Mouse (Mus musculus): ENCODE results near the gene Fam183b. TPM values are rescaled to one million over a fixed set of nuclear protein-coding genes. Genes with fewer than 3 reads are reported as not detected.
"Not testable (repeated sequence)": the region's sequence is repeated elsewhere in the genome, so short reads cannot be mapped to it uniquely, and the experiment has no call there.

Gene Fam183b
- polyA plus RNA-seq (2015; fragmentation: Nextera tagmentation; extraction: Ambion mirVana) = 0.31 and 0.37 TPM in 2 replicates

- H3K27me3 ChIP-seq (ENCODE audit: insufficient read depth, low read length) = no peaks in the 10 kb centered on the region
- no peak for TF ChIP-seq CTCF (IDR thresholded peaks at IDR 0.05; ENCODE audit: low read depth)
- H3K4me1 ChIP-seq (replicated peaks; ENCODE audit: insufficient read depth, low read length) = no peaks in the 10 kb centered on the region
- H3K4me2 ChIP-seq (ENCODE audit: low read length) = no peak within 1 kb of the TSS
- ATAC-seq (replicated peaks; ENCODE audit: low FRiP score, low read depth) (no peak), DNase-seq (ENCODE audit: low spot score) (peak; percentile 5)
- H3K4me3 ChIP-seq (replicated peaks; ENCODE audit: low read depth, low read length) = no peak within 1 kb of the TSS
- WGBS = 35% methylated on average over 14 of the region's 14 CpGs
- no peak within 1 kb of the TSS for H3K27ac ChIP-seq
- no peaks in the 10 kb centered on the region for H3K36me3 ChIP-seq (ENCODE audit: insufficient read depth, low read length)
- no peaks in the 10 kb centered on the region for H3K9me3 ChIP-seq (replicated peaks; ENCODE audit: low read length)
- no peak within 1 kb of the TSS for H3K9ac ChIP-seq (ENCODE audit: low read depth, low read length)
Measured at GRCm38 (mm10) chr11:58801558-58802228, at the start of gene Fam183b. Fam183b (minus strand) TSS chr11:58801960.

- WGBS = 60% methylated on average over 2 of the region's 2 CpGs
- no peak for ATAC-seq (replicated peaks; ENCODE audit: low FRiP score, low read depth)
Measured at GRCm38 (mm10) chr11:58849731-58850130, 48.0 kb upstream of the Fam183b start.

GRCm38 (mm10) chr11:58847636-58848035 lies 45.9 kb upstream of the Fam183b start:
- Histone ChIP-seq H3K4me3 (replicated peaks; ENCODE audit: low read depth, low read length) (peak overlapping the region; percentile 56), H3K27me3 (ENCODE audit: insufficient read depth, low read length) (no peaks in the 10 kb centered on the region), H3K36me3 (ENCODE audit: insufficient read depth, low read length) (peaks cover 16% of the 10 kb centered on the region; the same call in 1 of the 2 replicates), H3K9me3 (replicated peaks; ENCODE audit: low read length) (no peaks in the 10 kb centered on the region), H3K4me1 (replicated peaks; ENCODE audit: insufficient read depth, low read length) (no peaks in the 10 kb centered on the region), H3K9ac (ENCODE audit: low read depth, low read length) (peak overlapping the region; percentile 71), H3K27ac (no peak overlapping the region), H3K4me2 (ENCODE audit: low read length) (peak overlapping the region; percentile 78)
- WGBS = 43% methylated on average over 9 of the region's 9 CpGs
- no peak for TF ChIP-seq CTCF (IDR thresholded peaks at IDR 0.05; ENCODE audit: low read depth)
- no peak for DNase-seq (ENCODE audit: low spot score)
- ATAC-seq (replicated peaks; ENCODE audit: low FRiP score, low read depth) = no peak

More at GRCm38 (mm10) chr11:58849731-58850130, 48.0 kb upstream of the Fam183b start:
- H3K9ac ChIP-seq (ENCODE audit: low read depth, low read length) = no peak overlapping the region
- H3K36me3 ChIP-seq (ENCODE audit: insufficient read depth, low read length) = peaks cover 24% of the 10 kb centered on the region
- H3K4me1 ChIP-seq (replicated peaks; ENCODE audit: insufficient read depth, low read length) = no peaks in the 10 kb centered on the region
- DNase-seq (ENCODE audit: low spot score) = no peak
- H3K4me2 ChIP-seq (ENCODE audit: low read length) = no peak overlapping the region
- H3K4me3 ChIP-seq (replicated peaks; ENCODE audit: low read depth, low read length) = no peak overlapping the region
- H3K9me3 ChIP-seq (replicated peaks; ENCODE audit: low read length) = no peaks in the 10 kb centered on the region
- no peaks in the 10 kb centered on the region for H3K27me3 ChIP-seq (ENCODE audit: insufficient read depth, low read length)
- TF ChIP-seq CTCF (IDR thresholded peaks at IDR 0.05; ENCODE audit: low read depth) = no peak
- H3K27ac ChIP-seq = no peak overlapping the region

GRCm38 (mm10) chr11:58846919-58847461 lies 45.2 kb upstream of the Fam183b start, which contains the start of gene Gm12258:
Gm12258 (plus strand) TSS chr11:58847158.
- peak; percentile 100 for ATAC-seq (replicated peaks; ENCODE audit: low FRiP score, low read depth)
- H3K4me1 ChIP-seq (replicated peaks; ENCODE audit: insufficient read depth, low read length) = no peaks in the 10 kb centered on the region
- H3K9me3 ChIP-seq (replicated peaks; ENCODE audit: low read length) = no peaks in the 10 kb centered on the region
- peak within 1 kb of the TSS; percentile 56 for H3K4me3 ChIP-seq (replicated peaks; ENCODE audit: low read depth, low read length)
- peak within 1 kb of the TSS; percentile 40; the same call in 1 of the 2 replicates for H3K27ac ChIP-seq
- peaks cover 16% of the 10 kb centered on the region; the same call in 1 of the 2 replicates for H3K36me3 ChIP-seq (ENCODE audit: insufficient read depth, low read length)
- TF ChIP-seq CTCF (IDR thresholded peaks at IDR 0.05; ENCODE audit: low read depth) = no peak
- DNase-seq (ENCODE audit: low spot score) = peak; percentile 97
- under 1% methylated on average over 24 of the region's 24 CpGs for WGBS
- H3K27me3 ChIP-seq (ENCODE audit: insufficient read depth, low read length) = no peaks in the 10 kb centered on the region
- peak within 1 kb of the TSS; percentile 78 for H3K4me2 ChIP-seq (ENCODE audit: low read length)
- H3K9ac ChIP-seq (ENCODE audit: low read depth, low read length) = peak within 1 kb of the TSS; percentile 71

GRCm38 (mm10) chr11:58838951-58839350 lies 37.2 kb upstream of the Fam183b start, which contains the start of gene Olfr311:
Olfr311 (plus strand) TSS chr11:58839251.
- H3K4me2 ChIP-seq (ENCODE audit: low read length); H3K4me1 ChIP-seq (replicated peaks; ENCODE audit: insufficient read depth, low read length); ATAC-seq (replicated peaks; ENCODE audit: low FRiP score, low read depth); H3K9me3 ChIP-seq (replicated peaks; ENCODE audit: low read length); H3K27ac ChIP-seq; DNase-seq (ENCODE audit: low spot score); H3K4me3 ChIP-seq (replicated peaks; ENCODE audit: low read depth, low read length); H3K9ac ChIP-seq (ENCODE audit: low read depth, low read length); H3K36me3 ChIP-seq (ENCODE audit: insufficient read depth, low read length); H3K27me3 ChIP-seq (ENCODE audit: insufficient read depth, low read length): not testable (repeated sequence)

GRCm38 (mm10) chr11:58832541-58832940 lies 30.8 kb upstream of the Fam183b start:
- not testable (repeated sequence) for DNase-seq (ENCODE audit: low spot score); H3K9ac ChIP-seq (ENCODE audit: low read depth, low read length); H3K27ac ChIP-seq; H3K9me3 ChIP-seq (replicated peaks; ENCODE audit: low read length); H3K4me3 ChIP-seq (replicated peaks; ENCODE audit: low read depth, low read length); H3K4me2 ChIP-seq (ENCODE audit: low read length); H3K36me3 ChIP-seq (ENCODE audit: insufficient read depth, low read length); H3K4me1 ChIP-seq (replicated peaks; ENCODE audit: insufficient read depth, low read length); ATAC-seq (replicated peaks; ENCODE audit: low FRiP score, low read depth); H3K27me3 ChIP-seq (ENCODE audit: insufficient read depth, low read length)
- WGBS = 83% methylated on average over 3 of the region's 3 CpGs
